Mouse (Mus musculus) c-Kit-negative CD71-positive TER-119-positive erythroid progenitor cells, embryonic 14.5 days (primary cell): ENCODE measurements around the gene Lrba.

Experiments used
- DNase-seq: peaks from one replicate; pipeline ENCODE4 v3.0.0-alpha.2; 2013; ENCODE audit warnings: low read depth, low spot score

Gene Lrba

DNA sequence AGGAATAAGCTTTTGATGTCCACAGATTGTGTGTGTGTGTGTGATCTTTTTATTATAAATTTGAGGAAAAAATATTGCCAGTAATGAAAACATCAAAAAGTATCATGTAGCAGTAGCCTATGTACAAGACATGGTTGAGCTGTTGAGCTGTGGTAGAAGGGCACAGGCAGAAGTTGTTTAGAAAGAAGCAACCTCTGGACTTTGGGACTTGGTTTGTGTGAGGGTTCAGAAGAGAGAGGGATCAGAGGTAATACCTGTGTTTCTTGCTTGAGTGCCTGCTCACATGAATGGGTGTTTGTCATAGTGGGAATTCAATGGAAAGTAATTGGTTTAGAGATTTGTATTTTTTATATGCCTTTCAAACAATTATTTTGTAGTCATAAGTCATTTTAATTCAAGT lies 276.1 kb downstream of the Lrba start:
- DNase-seq = no peak

DNA sequence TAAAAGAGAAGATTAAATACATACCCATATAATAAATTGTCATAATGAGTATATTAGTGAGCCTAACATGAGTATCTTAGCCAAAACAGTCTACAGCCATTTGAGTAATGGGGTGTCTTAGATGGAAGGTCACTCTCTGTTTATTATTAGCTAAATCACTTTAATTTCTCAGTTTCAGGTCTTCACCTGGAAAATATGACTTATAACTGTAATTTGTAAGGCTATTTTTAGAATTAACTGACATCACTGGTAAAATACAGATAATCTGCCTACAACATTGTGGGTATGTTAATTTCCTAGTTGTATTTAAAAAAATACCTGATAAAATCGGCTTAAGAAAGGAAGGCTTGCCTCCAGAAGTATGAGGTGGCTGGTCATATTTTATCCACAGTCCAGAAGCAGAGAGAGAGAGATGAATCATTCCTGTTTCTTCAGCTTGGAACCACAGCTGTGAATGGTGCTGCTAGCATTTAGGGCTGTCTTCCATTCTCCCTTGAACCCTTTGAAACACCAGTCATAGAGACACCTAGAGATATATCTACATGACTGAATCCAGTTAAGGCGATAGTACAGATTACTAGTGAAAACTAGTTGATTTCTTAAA lies 294.1 kb downstream of the Lrba start:
- DNase-seq = no peak

DNA sequence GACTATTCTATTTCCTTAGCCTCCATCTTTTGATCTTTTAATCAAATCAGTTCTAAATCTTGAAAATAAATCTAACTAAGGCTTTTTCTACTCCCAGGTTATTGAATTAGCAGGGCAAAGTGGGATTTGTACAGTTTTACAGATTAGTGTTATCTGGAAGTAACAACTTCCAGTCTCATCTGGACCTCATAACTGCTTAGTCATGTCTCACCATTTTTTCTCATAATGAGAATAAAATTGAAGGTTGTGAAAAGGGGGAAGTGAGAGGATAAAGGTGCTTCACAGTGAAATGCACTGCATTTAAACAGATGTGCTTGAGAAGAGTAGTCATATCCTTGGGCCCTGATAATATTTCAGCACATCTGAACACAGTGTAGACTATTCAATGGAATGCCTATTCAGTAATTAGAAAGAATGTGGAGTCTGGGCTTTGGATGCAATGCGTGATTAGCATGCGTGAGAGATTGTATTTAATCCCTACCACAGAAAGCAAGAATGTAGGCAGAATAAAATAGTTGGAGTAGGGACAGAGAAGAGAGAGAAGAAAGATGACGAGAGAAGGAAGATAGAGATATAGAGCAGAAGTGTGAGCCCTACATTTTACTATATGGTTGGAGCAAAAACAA lies 298.5 kb downstream of the Lrba start:
- DNase-seq = no peak

DNA sequence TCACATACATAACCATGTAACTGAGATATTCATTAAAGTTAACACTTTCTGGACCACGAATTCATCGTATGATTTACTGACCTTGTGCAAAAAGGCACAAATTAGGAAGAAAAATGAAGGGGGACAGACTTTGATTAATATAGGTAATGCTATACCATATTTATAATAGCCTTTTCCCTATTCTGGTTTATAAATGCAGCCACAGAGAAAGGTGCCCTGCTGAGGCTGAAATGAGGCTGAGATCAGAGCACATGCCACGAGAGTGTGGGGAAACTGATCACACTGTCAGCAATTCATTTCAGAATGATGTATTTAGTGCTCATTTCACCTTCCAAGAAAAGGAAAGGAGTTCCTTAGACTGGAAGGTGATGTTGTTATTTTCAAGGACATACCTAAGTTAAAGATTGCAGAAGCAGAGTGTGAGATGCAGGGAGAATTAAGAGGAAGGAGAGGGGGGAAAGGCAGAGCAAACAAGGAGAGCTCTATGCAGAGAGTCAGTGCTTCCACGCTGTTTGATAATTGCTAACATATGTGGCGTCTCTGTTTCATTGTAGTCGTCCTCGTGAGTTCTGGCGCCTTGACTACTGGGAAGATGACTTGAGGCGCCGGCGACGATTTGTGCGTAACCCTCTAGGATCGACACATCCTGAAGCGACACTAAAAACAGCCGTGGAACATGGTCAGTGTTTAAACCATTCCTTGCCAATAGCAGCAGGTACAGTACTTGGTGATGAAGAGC lies 307.2 kb downstream of the Lrba start:
- no peak for DNase-seq

DNA sequence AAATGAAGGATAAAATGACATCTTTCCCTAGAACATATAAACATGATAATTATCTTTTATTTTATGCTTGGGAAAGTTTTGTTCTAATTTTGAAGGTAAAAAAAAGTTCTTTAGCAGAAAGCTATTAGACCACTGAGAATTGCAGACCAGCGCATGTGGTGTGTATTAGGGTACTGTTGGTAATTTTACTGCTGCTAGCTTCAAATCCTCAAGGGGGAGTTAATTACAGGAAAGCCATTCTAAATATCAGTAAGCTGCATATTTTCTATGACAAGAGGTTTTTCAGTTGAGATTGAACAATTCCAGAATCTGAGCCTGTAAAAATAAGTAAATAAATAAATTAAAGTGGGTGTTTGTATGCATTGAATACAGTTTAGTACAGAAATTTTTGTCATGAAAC lies 312.3 kb downstream of the Lrba start:
- no peak for DNase-seq

DNA sequence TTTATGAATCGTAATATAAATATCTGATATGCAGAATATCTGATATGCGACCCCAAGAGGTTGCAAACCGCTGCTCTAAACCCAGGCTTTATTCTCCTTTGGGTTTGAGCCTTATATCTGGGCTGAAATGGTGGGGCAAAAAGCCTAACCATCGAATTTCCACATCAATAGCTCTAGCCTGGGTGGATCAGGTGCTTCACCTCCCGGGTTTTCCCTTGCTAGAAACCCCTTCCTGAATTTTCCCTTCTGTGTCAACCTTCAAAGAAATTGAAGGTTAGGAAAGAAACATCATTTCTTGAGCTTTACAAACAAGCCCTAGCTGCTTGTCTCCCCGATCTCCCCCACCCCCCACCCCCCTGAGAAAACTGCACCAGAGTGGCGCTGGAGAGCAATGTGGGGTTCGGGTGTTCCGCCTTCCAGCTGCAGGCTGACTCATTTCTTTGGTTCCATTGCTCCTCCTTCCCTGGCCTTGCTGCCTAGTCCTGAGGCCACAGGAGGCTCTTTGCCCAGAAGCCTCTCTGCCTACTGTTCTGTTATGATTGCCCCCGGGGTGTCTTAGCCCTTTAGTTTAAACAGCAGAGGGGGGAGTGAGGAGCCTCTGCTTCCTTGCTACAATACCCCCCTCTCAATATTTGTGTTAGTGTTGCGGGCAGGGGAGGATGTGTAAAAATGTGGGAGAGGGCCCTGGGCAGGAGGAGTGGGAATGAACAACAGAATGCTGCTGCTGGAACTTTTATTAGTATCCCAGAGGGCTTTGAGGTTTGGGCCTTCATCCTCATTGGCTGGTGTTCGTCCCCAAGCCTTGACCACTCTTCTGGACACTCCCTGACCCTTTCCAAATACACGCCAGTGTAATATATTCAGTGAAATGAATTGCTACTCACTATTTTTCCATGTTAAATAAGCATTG lies 314.4 kb downstream of the Lrba start:
- DNase-seq = no peak

DNA sequence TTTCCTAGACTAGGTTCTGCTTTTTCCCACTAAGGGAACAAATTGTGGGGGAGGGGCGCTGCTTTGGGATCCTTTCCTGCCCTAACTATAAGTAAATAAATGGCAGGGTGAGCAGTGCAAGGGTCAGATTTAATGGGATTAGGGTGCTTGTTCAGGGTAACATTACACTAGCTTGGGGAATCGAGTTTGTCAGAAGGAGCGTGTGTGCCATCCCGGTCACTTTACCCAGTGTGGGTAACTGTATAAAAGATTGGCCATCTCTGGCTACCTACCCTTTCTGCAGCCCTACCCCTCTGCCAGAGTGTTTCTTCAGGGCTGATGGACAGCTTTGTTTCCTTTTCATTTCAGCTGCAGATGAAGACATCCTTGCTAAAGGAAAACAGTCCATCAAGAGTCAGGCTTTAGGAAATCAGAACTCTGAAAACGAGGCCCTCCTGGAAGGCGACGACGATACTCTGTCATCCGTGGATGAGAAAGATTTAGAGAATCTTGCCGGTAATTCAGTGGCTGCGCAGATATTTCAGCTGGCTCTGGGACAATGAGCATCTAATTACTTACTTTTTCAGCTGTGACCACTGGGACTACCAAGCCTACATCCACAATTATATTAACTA lies 315.2 kb downstream of the Lrba start:
- no peak for DNase-seq

DNA sequence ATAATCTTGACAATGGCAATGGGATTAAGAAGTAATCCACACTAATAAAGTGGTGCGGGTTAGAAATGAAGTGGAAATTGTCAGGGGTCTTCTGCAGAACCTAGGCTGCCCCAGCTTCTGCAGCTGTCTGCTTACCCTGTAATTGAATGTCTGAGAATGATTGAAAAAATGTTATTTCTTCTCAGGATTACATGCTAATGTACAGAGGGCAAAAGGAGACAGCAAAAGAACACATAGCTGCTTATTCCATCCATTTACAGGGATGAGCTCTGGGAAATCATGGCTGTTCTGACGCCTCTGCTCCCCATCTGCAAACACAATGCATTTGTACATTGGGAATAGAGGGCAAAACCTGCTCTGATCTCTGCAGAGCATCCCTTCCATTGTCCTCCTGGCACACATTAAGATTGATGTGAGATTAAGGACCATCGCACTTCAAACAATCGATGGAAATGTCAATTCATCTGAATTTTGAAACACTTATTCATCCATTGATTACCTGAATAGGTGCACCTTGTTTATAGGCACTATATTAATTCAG lies 316.7 kb downstream of the Lrba start:
- DNase-seq = no peak

DNA sequence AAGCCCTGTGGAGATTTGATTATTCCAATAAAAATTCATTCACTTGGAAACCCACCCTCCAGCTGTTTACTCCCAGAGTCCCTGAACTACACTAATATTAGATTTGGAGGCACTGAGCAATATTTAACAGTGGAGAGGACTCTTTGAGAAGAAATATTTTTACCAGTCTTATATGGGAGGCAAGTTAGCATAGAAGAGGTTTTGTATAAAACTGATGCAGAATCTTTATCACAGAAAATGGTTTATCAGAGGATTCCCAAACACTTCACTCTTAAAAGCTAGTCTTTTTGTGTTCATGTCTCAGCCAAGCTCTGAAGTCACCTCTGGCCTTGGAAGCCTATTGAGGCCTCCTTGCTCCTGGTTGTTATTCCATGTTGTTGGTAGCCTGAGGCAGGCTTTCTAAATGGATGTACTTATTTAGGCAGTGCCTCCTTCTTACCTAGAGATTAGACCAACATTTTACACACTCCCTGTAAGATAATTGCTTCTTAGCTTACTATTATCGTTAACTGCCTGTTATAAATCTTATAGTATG lies 317.4 kb downstream of the Lrba start:
- DNase-seq = no peak

DNA sequence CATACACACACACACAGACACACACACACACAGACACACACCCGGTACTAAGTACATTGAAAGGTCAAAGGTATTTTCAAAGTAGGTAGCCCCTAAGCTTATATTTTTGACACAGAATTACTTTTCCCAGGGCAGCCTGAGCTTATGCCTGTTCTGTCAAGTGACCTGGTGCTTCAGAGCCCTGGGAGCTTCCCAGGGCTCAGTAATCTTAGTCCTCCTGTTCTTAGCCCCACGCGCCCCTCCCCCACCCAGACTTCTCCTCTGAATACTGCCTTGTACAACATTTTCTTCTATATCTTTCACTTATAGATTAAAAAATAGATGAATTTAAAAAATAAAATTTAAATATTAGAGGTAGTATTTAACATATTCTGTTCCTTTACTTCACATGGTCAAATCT lies 320.3 kb downstream of the Lrba start:
- DNase-seq = no peak

DNA sequence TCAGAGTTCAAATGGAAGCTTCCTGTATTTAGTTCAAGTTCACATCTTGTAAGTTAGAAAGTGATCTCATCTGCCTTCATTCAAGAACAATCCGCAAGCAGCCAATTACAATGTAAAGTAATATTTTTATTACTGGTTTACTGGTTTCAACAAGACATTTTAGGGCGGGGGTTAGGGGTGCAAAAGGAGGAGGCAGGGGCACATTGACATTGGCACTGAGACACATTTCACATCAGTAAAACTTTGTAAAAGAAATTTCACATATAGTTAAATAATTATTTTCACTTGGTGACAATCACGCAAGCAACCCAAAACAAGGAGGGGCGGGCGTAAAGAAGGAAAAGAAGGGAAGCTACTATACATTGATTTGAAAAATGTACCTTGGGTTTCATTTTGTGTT lies 321.5 kb downstream of the Lrba start:
- no peak for DNase-seq

DNA sequence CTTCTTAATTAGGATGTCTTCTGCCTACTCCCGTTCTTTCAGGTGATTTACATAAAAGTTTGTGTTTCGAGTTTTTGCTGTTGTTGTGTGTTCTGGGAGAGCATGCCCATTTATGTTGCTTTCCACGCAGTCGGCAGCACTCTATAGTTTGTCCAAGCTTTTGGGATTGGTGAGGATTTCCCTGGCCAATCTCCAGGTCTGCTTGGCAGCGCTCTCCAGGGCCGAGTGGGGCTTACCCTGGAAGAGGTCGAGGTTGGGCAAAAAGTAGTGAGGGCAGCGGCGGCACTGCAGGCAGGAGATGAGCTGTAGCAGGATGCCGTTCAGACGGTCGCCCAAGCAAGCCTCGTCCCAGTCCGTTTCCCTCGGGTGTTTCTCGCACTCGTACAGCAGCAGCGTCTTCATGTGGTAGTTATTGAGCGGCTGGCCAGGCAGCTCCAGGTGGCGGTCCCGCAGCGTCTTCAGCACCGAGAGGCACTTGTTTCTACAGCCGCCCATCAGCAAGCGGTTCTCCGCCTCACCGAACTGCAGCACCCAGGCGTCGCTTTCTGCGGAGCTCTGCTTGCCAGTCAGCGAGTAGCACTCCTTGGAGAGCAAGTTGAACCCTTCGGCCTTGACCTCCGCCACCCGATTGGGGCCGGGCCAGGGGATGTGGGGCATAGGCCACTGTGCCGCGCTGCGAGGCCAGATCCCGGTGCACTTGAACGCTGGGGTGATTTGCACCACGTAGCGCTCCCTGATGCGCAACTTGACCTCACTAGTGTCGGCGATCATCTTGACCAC lies 322.2 kb downstream of the Lrba start:
- no peak for DNase-seq

DNA sequence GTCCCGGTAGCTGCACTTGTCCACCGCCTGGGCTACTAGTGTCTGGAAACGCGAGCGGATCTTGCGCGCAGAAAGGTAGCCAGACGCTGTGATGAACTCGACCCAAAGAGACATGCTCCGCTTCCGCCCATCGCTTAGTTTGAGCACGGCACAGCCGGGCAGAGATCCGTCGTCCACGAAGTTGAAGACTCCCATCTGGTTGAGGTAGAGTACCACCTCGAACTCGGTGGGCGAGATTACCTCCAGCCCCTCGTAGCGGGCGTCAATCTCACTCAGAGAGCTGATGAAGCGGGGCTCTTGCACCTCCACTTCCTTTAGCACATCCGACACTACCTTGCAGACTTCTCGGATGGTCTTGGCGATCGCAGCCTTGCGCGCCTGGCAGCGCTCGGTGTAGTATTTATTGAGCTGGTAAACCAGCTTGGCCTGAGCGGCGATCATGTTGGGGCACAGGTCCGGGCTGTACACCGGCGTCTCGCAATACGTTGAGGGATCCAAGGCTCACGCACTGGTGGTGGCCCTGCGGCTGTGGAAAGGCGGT lies 322.8 kb downstream of the Lrba start:
- no peak for DNase-seq

DNA sequence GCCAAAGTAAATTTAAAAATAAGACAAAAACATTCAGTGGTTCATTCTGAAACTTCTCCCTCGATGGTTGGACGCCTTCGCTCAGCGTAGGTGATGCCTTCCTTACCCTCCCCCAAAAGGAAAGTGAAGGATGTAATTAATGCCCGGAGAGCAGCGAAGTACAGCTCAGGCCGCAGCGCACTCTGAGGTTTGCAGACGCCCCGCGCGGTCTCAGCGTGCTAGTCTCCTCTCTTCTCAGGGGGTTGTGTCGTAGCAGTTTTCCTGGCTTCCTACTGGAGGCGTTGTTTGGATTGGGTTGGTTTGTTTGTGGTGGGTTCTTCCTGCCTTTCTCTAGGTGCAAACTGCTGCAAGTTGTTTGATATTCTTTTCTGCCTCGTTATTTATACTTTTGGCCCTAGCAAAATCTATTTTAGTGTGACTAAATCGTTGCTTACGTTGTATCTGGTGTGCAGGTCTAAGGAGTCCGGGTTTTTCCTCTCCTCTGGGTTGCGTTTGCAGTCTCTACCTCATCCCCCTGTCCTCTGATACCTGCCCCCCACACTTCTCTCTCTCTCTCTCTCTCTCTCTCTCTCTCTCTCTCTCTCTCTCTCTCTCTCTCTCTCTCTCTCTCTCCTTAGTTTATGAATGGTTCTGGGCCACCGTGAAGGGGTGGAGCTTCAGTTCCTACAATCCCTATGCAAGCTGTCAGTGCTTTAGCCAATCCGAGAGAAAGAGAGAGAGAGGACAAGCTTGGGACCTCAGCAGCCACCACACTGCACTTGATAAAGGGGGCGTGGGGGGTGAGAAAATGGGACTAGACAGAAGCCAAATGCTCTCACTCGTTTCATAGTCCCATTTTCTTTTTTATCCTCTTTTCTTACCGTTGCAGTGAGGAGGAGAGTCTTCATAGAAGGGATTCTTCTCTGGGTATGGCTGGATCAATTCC lies 323.9 kb downstream of the Lrba start, which contains the start of gene Mab21l2:
Gene Mab21l2 (minus strand): TSS at position 539 of the 925 bp plus-strand sequence.
- DNase-seq = no peak

DNA sequence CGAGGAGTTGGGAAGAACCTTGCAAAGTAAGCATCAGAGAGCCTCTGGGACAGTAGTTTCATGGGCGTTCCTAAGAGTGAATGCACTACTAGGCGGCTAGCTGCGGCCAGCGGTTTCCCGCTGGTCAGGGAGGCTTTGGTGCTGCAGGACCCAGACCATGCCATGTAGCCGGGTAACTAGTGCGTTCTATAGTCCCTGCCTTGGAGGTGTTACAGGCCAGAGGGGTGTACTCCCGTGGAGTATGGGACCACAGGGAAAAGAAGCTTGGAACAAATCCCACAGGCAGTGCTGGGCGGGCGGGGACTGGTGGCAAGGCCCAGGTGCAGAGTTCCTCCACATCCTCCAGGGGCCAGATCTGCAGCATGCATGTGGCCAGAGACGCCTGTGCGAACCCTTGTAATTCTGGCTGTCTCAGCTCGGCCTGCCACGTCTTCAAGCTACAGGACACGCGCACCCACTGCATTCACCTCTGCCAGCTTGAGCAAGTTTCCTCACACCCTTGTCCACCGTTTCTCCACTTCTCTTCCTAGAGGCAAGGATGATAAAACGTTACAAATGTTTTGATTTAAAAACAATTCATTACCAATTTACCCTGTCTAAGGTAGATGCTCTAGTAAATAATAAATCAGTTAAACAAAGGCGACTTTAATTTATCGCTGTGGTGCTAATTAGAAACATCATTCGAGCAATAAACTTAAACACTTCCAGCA lies 326.0 kb downstream of the Lrba start:
- no peak for DNase-seq

DNA sequence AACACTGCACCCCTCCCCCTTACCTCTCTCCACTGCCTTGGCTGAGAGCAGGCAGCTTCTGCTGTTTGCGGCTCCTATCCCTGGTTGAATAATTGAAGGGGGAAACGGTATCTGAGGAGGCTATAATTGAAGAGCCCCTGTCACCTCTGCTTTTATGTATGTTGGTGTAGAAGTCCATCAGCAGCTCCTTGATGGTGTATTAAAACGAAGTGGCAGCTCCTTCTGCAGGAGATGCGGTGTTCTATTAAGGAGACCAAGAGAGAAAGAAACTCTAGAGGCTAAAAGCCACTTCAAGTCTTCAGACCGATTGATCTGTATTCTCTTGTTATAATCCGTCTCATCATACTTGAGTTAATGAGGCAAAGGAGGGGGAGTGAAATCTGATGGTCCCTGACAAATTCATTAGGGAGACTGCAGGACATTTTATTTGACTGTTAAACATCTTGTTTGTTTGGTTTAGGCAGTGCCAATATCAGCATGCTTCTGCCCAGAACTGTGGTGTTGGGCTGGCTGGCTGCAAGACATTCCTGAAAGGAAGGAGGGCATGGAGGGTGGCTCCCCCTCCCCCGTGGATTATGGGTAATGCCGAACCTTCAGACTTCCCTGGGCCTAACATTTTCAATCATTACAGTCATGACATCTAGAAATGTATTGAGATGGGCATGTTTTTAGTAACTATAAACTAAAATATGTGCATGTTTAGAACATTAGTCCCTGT lies 326.7 kb downstream of the Lrba start:
- DNase-seq = no peak

DNA sequence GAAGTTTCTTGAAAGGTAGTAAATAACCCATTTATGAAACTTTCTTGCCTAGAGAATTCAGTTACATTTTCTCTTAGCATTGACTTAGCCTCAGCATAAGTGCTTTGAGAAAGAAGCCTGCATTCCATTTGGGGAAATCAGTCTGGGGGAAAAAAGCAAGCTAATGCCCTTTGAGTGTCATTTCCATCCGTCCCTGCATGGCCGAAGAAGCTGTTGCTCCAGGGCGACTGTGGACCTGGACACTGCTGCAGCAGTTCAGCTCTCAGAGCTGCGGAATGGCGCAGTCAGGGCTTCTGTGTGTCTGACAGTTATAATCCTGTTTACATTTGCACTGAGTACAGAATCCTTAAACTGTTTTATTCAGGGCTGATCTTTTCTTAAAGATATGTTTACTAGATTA lies 327.7 kb downstream of the Lrba start:
- DNase-seq = no peak

DNA sequence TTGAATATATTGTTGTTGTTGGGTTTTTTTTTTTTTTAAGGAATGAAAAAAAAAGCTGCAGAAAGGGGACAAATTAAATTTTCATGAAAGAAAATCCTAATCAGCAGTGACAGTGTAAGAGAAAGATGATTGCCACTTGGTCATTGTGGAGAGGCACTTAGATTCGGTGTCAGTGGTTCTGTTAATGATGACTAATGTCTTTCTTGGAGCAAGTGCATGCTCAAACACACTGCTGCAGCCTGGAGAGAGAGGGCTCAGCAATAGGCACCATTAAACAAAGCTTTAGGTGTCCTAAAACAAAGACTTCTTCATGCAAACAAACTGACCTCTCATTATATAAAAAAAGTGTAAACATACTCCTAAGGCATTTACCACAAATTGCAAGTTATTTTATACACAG lies 334.5 kb downstream of the Lrba start:
- DNase-seq = no peak
